26 mouse cellular contexts compared by ENCODE assay signal in genomic region chr16:24068250-24068813, GRCm38 (mm10).
DNase-seq lines count a peak whose midpoint lies in the region; ATAC-seq lines count a peak whose summit lies in the region.
"Had no signal": no experiment of that assay in that cellular context is flagged by ENCODE, and none has a peak within 500 bp of the region (broad histone marks: within the 10 kb centered on the region; RNA-seq: fewer than 3 reads in every experiment).

No protein-coding gene starts in this region.

- H3K27ac ChIP-seq in heart, embryonic 13.5 days (replicated peaks): peak overlapping the region; percentile 32; the same call in 1 of the 2 replicates
- peak overlapping the region; percentile 37 for H3K27ac ChIP-seq in liver, embryonic 16.5 days (ENCODE audit: low read length)
- no peak overlapping the region for H3K27ac ChIP-seq in hindbrain, embryonic 16.5 days (ENCODE audit: low read depth, low read length)
- H3K27ac ChIP-seq: embryonic facial prominence, embryonic 12.5 days; hindbrain, embryonic 12.5 days; kidney, embryonic 15.5 days; left cerebral cortex, adult 2 months; limb, embryonic 10.5 days; lung, embryonic 15.5 days; midbrain, embryonic 12.5 days; neural tube, embryonic 12.5 days had no signal

- no peak overlapping the region for H3K9ac ChIP-seq in heart, embryonic 13.5 days
- no peak overlapping the region for H3K9ac ChIP-seq in liver, embryonic 16.5 days (ENCODE audit: low read depth, low read length)
- no peak overlapping the region for H3K9ac ChIP-seq in hindbrain, embryonic 16.5 days (ENCODE audit: low read depth, low read length)
- H3K9ac ChIP-seq: embryonic facial prominence, embryonic 12.5 days; hindbrain, embryonic 12.5 days; kidney, embryonic 15.5 days; lung, embryonic 15.5 days; midbrain, embryonic 12.5 days; neural tube, embryonic 12.5 days had no signal

- WGBS in heart, embryonic 13.5 days: 13% methylated on average over 4 of the region's 4 CpGs
- WGBS in liver, embryonic 16.5 days (ENCODE audit: insufficient replicate concordance): 12% methylated on average over 4 of the region's 4 CpGs
- 53% methylated on average over 4 of the region's 4 CpGs for WGBS in hindbrain, embryonic 16.5 days

- peaks cover 11% of the 10 kb centered on the region for H3K4me1 ChIP-seq in heart, embryonic 13.5 days
- peaks cover 7% of the 10 kb centered on the region for H3K4me1 ChIP-seq in liver, embryonic 16.5 days (ENCODE audit: control insufficient read depth, low read depth, low read length)
- H3K4me1 ChIP-seq in hindbrain, embryonic 16.5 days (ENCODE audit: control insufficient read depth, insufficient read depth, low read depth, low read length): no peaks in the 10 kb centered on the region
- H3K4me1 ChIP-seq: embryonic facial prominence, embryonic 12.5 days; hindbrain, embryonic 12.5 days; kidney, embryonic 15.5 days; limb, embryonic 10.5 days; midbrain, embryonic 12.5 days; neural tube, embryonic 12.5 days had no signal

- no peaks in the 10 kb centered on the region for H3K36me3 ChIP-seq in heart, embryonic 13.5 days
- H3K36me3 ChIP-seq in liver, embryonic 16.5 days (ENCODE audit: control insufficient read depth, insufficient read depth): no peaks in the 10 kb centered on the region
- no peaks in the 10 kb centered on the region for H3K36me3 ChIP-seq in hindbrain, embryonic 16.5 days (ENCODE audit: control insufficient read depth, insufficient read depth, low read length)
- H3K36me3 ChIP-seq: embryonic facial prominence, embryonic 12.5 days; hindbrain, embryonic 12.5 days; kidney, embryonic 15.5 days; limb, embryonic 10.5 days; lung, embryonic 15.5 days; midbrain, embryonic 12.5 days; neural tube, embryonic 12.5 days had no signal

- no peaks in the 10 kb centered on the region for H3K9me3 ChIP-seq in heart, embryonic 13.5 days
- no peaks in the 10 kb centered on the region for H3K9me3 ChIP-seq in liver, embryonic 16.5 days (replicated peaks; ENCODE audit: control insufficient read depth, low read length)
- no peaks in the 10 kb centered on the region for H3K9me3 ChIP-seq in hindbrain, embryonic 16.5 days (ENCODE audit: control insufficient read depth, low read length)
- H3K9me3 ChIP-seq: embryonic facial prominence, embryonic 12.5 days; hindbrain, embryonic 12.5 days; kidney, embryonic 15.5 days; limb, embryonic 10.5 days; lung, embryonic 15.5 days; midbrain, embryonic 12.5 days; neural tube, embryonic 12.5 days had no signal

- intact Hi-C loops in heart, postnatal 36 days (cut with DNase I): no loop called here

- no peak for ATAC-seq in heart, embryonic 13.5 days (ENCODE audit: extremely low read depth, insufficient number of reproducible peaks, low FRiP score, low TSS enrichment)
- ATAC-seq in common myeloid progenitor, adult 5-6 weeks (replicated peaks; ENCODE audit: low read depth, poor library complexity, severe bottlenecking): peak; percentile 82
- ATAC-seq in liver, embryonic 16.5 days (ENCODE audit: low read depth): peak; percentile 73
- no peak for ATAC-seq in hindbrain, embryonic 16.5 days
- ATAC-seq: forebrain, embryonic 14.5 days; inflammation-experienced regulatory T-cells, adult 6 months had no signal

- no peak overlapping the region for H3K4me3 ChIP-seq in heart, embryonic 13.5 days
- no peak overlapping the region for H3K4me3 ChIP-seq in liver, embryonic 16.5 days (ENCODE audit: low read depth, low read length)
- no peak overlapping the region for H3K4me3 ChIP-seq in hindbrain, embryonic 16.5 days (ENCODE audit: low read length)
- H3K4me3 ChIP-seq: embryonic facial prominence, embryonic 12.5 days; erythroblast, embryonic 14.5 days; hindbrain, embryonic 12.5 days; kidney, embryonic 15.5 days; left cerebral cortex, adult 2 months; limb, embryonic 10.5 days; lung, embryonic 15.5 days; midbrain, embryonic 12.5 days; neural tube, embryonic 12.5 days had no signal

- peaks cover 33% of the 10 kb centered on the region for H3K27me3 ChIP-seq in heart, embryonic 13.5 days (replicated peaks)
- no peaks in the 10 kb centered on the region for H3K27me3 ChIP-seq in liver, embryonic 16.5 days (ENCODE audit: control insufficient read depth, insufficient read depth, low read depth, low read length)
- H3K27me3 ChIP-seq in hindbrain, embryonic 16.5 days (replicated peaks; ENCODE audit: control insufficient read depth, insufficient read depth, low read length): no peaks in the 10 kb centered on the region
- H3K27me3 ChIP-seq: embryonic facial prominence, embryonic 12.5 days; hindbrain, embryonic 12.5 days; kidney, embryonic 15.5 days; lung, embryonic 15.5 days; neural tube, embryonic 12.5 days had no signal

- 0 out of 2 replicates have a peak overlapping the region, but pooled peaks have one; percentile 3 for H3K4me2 ChIP-seq in heart, embryonic 13.5 days
- H3K4me2 ChIP-seq in liver, embryonic 16.5 days (ENCODE audit: low read depth, low read length): no peak overlapping the region
- no peak overlapping the region for H3K4me2 ChIP-seq in hindbrain, embryonic 16.5 days (ENCODE audit: low read length)
- H3K4me2 ChIP-seq: embryonic facial prominence, embryonic 12.5 days; hindbrain, embryonic 12.5 days; kidney, embryonic 15.5 days; lung, embryonic 15.5 days; midbrain, embryonic 12.5 days; neural tube, embryonic 12.5 days had no signal

- DNase-seq in heart, postnatal 36 days: no peak
- DNase-seq in liver: peak; percentile 23
- no peak for DNase-seq in thymus, postnatal 36 days
- no peak for DNase-seq in cerebellum, adult 9-11 months
- DNase-seq: cerebellum, adult 9-10 months; gastrocnemius, postnatal 14 days; heart, adult 18-20 months; kidney, postnatal 4 days; layer of hippocampus, adult 9-11 months; lung, postnatal 4 days; thymus, adult 18-20 months had no signal

Comparison
In these comparisons a context has a peak if more than half of its experiments do, and no peak if none do; other contexts are left out.
1. ATAC-seq: peak in common myeloid progenitor, adult 5-6 weeks (single experiment) and liver, embryonic 16.5 days (single experiment); none in heart, embryonic 13.5 days (single experiment) and hindbrain, embryonic 16.5 days (single experiment).